Mouse (Mus musculus): ENCODE results near the gene Nfic. TPM values are rescaled to one million over a fixed set of nuclear protein-coding genes. Genes with fewer than 3 reads are reported as not detected.

Nfic gene
- polyA plus RNA-seq, 2 experiments = 1.3 to 4.6 TPM

GRCm38 (mm10) chr10:81392781-81393185, 62.7 kb downstream of the Nfic start, which contains the start of gene Smim24:
Gene Smim24 (plus strand): TSS chr10:81393051.
- no peak; the same call in 1 of the 2 replicates for ATAC-seq (ENCODE audit: insufficient read depth)
- 49% methylated on average over 14 of the region's 14 CpGs for whole genome bisulfite sequencing (ENCODE audit: insufficient replicate concordance)
- Histone ChIP-seq H3K27ac (no peak within 1 kb of the TSS), H3K27me3 (ENCODE audit: control insufficient read depth, insufficient read depth, low read length) (no peaks in the 10 kb centered on the region), H3K36me3 (replicated peaks; ENCODE audit: control insufficient read depth, insufficient read depth, low read depth) (peaks cover 4% of the 10 kb centered on the region; the same call in 1 of the 2 replicates), H3K9me3 (ENCODE audit: control insufficient read depth, low read length) (no peaks in the 10 kb centered on the region), H3K4me1 (replicated peaks; ENCODE audit: control insufficient read depth in 2 of 2, insufficient read depth in 2 of 2, low read length in 1 of 2) (peaks cover 2 to 5% of the 10 kb centered on the region in 2 experiments; a peak in 3 of 4 replicates), H3K4me2 (ENCODE audit: low read depth) (peak within 1 kb of the TSS; percentile 65), H3K4me3 (ENCODE audit: insufficient read depth in 1 of 2, low read depth in 2 of 2, low read length in 2 of 2) (peak within 1 kb of the TSS; percentile 41), H3K9ac (replicated peaks) (peak within 1 kb of the TSS; percentile 37; the same call in 1 of the 2 replicates)
- DNase-seq (ENCODE audit: low read depth in 3 of 3, low spot score in 3 of 3) = no peak
- TF ChIP-seq CTCF (IDR thresholded peaks at IDR 0.05; ENCODE audit: low read depth) (no peak), EP300 (IDR thresholded peaks at IDR 0.05; ENCODE audit: low read depth) (no peak)

DNA sequence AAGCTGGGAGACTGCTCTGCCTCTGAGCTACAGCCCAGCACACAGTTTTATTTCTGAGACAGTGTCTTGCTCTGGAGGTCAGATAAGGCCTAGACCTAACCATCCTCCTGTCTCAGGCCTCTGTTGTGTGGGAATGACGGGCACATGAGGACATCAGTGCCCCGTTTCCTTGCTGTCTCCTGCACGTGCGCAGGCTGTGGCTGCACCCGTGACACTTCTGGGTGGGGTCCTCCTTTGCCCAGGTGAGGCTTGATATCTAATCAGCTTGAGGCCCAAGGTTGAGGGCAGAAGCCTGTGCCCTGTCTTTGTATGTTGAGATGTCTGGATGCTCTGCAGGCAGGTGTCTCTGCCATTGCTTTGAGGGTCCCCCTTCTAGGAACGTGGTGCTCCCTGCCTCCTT, 63.2 kb downstream of the Nfic start:
- H3K4me1 ChIP-seq (replicated peaks; ENCODE audit: control insufficient read depth in 2 of 2, insufficient read depth in 2 of 2, low read length in 1 of 2) = peaks cover 2 to 5% of the 10 kb centered on the region in 2 experiments; a peak in 3 of 4 replicates
- TF ChIP-seq EP300 (IDR thresholded peaks at IDR 0.05; ENCODE audit: low read depth) (no peak), CTCF (IDR thresholded peaks at IDR 0.05; ENCODE audit: low read depth) (no peak)
- no peaks in the 10 kb centered on the region for H3K9me3 ChIP-seq (ENCODE audit: control insufficient read depth, low read length)
- H3K4me3 ChIP-seq (ENCODE audit: insufficient read depth in 1 of 2, low read depth in 2 of 2, low read length in 2 of 2) = no peak overlapping the region
- WGBS (ENCODE audit: insufficient replicate concordance) = 44% methylated on average over 6 of the region's 6 CpGs
- no peak for DNase-seq (ENCODE audit: low read depth in 3 of 3, low spot score in 3 of 3)
- H3K27ac ChIP-seq = no peak overlapping the region
- no peak overlapping the region for H3K4me2 ChIP-seq (ENCODE audit: low read depth)
- no peak for ATAC-seq (ENCODE audit: insufficient read depth)
- H3K36me3 ChIP-seq (replicated peaks; ENCODE audit: control insufficient read depth, insufficient read depth, low read depth) = peaks cover 9% of the 10 kb centered on the region; the same call in 1 of the 2 replicates
- no peak overlapping the region for H3K9ac ChIP-seq (replicated peaks)
- H3K27me3 ChIP-seq (ENCODE audit: control insufficient read depth, insufficient read depth, low read length) = no peaks in the 10 kb centered on the region

DNA sequence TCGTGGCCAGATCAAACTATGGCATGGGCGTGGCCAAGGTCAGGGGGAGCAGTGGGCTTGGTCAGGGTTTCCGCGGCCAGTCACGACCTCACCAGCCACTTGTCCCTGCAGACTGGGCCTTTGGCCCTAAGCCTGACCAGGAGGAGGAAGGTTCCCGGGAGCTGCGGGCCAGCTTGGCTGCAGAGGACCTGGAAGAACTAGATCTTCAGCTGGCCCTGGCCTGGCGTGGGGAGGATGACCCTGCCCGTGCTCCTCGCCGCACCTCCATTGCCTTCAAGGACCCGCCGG, 64.8 kb downstream of the Nfic start:
- H3K36me3 ChIP-seq (replicated peaks; ENCODE audit: control insufficient read depth, insufficient read depth, low read depth) = peaks cover 11% of the 10 kb centered on the region
- H3K4me1 ChIP-seq (replicated peaks; ENCODE audit: control insufficient read depth in 2 of 2, insufficient read depth in 2 of 2, low read length in 1 of 2) = peaks cover 3 to 5% of the 10 kb centered on the region in 2 experiments
- H3K4me3 ChIP-seq (ENCODE audit: insufficient read depth in 1 of 2, low read depth in 2 of 2, low read length in 2 of 2) = no peak overlapping the region
- WGBS (ENCODE audit: insufficient replicate concordance) = 83% methylated on average over 13 of the region's 13 CpGs
- H3K9me3 ChIP-seq (ENCODE audit: control insufficient read depth, low read length) = no peaks in the 10 kb centered on the region
- DNase-seq (ENCODE audit: low read depth in 3 of 3, low spot score in 3 of 3) (no peak), ATAC-seq (ENCODE audit: insufficient read depth) (no peak)
- TF ChIP-seq CTCF (IDR thresholded peaks at IDR 0.05; ENCODE audit: low read depth) = no peak
- TF ChIP-seq EP300 (IDR thresholded peaks at IDR 0.05; ENCODE audit: low read depth) = no peak
- H3K4me2 ChIP-seq (ENCODE audit: low read depth) = no peak overlapping the region
- H3K27ac ChIP-seq = no peak overlapping the region
- no peak overlapping the region for H3K9ac ChIP-seq (replicated peaks)
- H3K27me3 ChIP-seq (ENCODE audit: control insufficient read depth, insufficient read depth, low read length) = no peaks in the 10 kb centered on the region

DNA sequence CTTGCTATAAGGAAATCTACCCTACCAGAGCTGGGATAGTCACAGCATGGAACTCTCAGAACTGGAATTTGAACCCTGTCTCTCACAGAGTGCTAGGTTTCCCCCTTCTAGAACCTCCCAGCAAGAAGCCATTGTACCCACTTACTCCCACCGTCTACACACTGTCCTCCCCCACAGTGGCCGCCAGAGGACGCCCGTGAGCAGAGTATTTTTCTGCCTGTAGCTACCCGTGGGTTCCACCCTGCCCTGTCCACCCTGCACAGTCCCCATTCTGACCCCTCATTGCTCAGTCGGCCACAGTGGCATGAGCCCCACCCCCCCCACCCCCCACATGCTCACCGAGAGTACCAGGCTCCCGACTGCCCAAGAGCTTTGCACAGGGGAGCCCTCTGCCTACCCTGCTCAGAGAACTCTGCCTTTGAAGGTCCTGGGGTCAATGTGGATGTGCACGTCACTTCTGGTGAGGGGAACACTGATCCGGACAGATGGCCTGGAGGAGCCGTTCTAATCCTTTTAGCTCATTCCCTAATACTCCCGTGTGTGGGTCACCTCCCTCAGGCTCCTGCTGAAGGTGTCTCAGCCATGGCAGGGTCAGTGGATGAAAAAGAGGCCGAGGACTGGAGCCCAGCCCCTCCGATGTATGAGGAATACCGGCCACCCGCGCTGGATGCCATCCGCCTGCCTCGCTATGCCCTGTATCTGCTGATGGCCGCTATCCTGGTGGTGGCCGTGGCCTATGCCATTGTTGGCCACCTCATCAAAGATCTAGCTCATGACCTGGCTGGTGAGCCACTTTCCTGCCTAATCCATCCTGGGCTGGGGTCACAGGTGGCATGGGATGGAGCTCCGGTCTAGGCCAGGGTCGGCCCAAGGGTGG, 65.4 kb downstream of the Nfic start:
- no peak overlapping the region for H3K4me2 ChIP-seq (ENCODE audit: low read depth)
- DNase-seq (ENCODE audit: low read depth in 3 of 3, low spot score in 3 of 3) (peak in 1 of 3 experiments; percentile 41), ATAC-seq (ENCODE audit: insufficient read depth) (peak; percentile 35; the same call in 1 of the 2 replicates)
- H3K4me1 ChIP-seq (replicated peaks; ENCODE audit: control insufficient read depth in 2 of 2, insufficient read depth in 2 of 2, low read length in 1 of 2) = peaks cover 9 to 10% of the 10 kb centered on the region in 2 experiments
- H3K4me3 ChIP-seq (ENCODE audit: insufficient read depth in 1 of 2, low read depth in 2 of 2, low read length in 2 of 2) = no peak overlapping the region
- 55% methylated on average over 23 of the region's 23 CpGs for WGBS (ENCODE audit: insufficient replicate concordance)
- no peak for TF ChIP-seq EP300 (IDR thresholded peaks at IDR 0.05; ENCODE audit: low read depth)
- peak; percentile 96 for TF ChIP-seq CTCF (IDR thresholded peaks at IDR 0.05; ENCODE audit: low read depth)
- no peak overlapping the region for H3K27ac ChIP-seq
- H3K9me3 ChIP-seq (ENCODE audit: control insufficient read depth, low read length) = no peaks in the 10 kb centered on the region
- no peaks in the 10 kb centered on the region for H3K27me3 ChIP-seq (ENCODE audit: control insufficient read depth, insufficient read depth, low read length)
- peaks cover 11% of the 10 kb centered on the region for H3K36me3 ChIP-seq (replicated peaks; ENCODE audit: control insufficient read depth, insufficient read depth, low read depth)
- no peak overlapping the region for H3K9ac ChIP-seq (replicated peaks)

DNA sequence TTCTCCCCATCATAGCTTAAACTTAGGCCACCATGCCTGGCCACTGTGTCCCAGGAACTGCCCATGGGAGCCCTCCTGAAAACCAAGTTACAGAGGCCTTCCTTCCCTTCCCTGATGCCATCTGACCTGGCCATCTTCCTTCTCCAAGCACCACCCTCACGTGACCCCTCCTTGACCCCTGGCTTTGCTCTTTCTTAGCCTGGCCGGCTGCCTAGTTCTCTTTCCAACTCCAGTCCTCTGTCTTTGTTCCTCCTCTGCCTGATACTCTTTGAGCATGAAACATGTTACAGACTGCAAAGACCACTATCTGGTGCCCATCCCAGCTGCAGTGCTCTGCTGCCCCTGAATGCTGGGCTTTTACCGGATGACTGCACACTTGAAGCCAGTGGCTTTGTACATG, 66.1 kb downstream of the Nfic start:
- no peaks in the 10 kb centered on the region for H3K9me3 ChIP-seq (ENCODE audit: control insufficient read depth, low read length)
- no peak for TF ChIP-seq EP300 (IDR thresholded peaks at IDR 0.05; ENCODE audit: low read depth)
- TF ChIP-seq CTCF (IDR thresholded peaks at IDR 0.05; ENCODE audit: low read depth) = no peak
- no peak overlapping the region for H3K4me3 ChIP-seq (ENCODE audit: insufficient read depth in 1 of 2, low read depth in 2 of 2, low read length in 2 of 2)
- peaks cover 10 to 12% of the 10 kb centered on the region in 2 experiments for H3K4me1 ChIP-seq (replicated peaks; ENCODE audit: control insufficient read depth in 2 of 2, insufficient read depth in 2 of 2, low read length in 1 of 2)
- peaks cover 11% of the 10 kb centered on the region for H3K36me3 ChIP-seq (replicated peaks; ENCODE audit: control insufficient read depth, insufficient read depth, low read depth)
- no peaks in the 10 kb centered on the region for H3K27me3 ChIP-seq (ENCODE audit: control insufficient read depth, insufficient read depth, low read length)
- 64% methylated on average over 3 of the region's 3 CpGs for WGBS (ENCODE audit: insufficient replicate concordance)
- ATAC-seq (ENCODE audit: insufficient read depth) = no peak
- H3K4me2 ChIP-seq (ENCODE audit: low read depth) = no peak overlapping the region
- H3K9ac ChIP-seq (replicated peaks) = no peak overlapping the region
- no peak for DNase-seq (ENCODE audit: low read depth in 3 of 3, low spot score in 3 of 3)
- H3K27ac ChIP-seq = no peak overlapping the region
